Mouse (Mus musculus) spleen, adult 2 months (tissue): ENCODE measurements around the gene Agmo. TPM values are rescaled to one million over a fixed set of nuclear protein-coding genes. Genes with fewer than 3 reads are reported as not detected.

ENCODE experiments used
- DNase-seq, 2 experiments: peaks; one replicate each; pipeline versions ENCODE4 v3.0.0 to v3.0.0-alpha.2; 2012 to 2021; ENCODE audit warnings: low spot score in 2 of 2, low read depth in 1 of 2
- H3K27ac ChIP-seq: fragments of 200-500 bp; 2 replicates; pipeline ENCODE4 v1.5.1; 2012; ENCODE audit warnings: low read length, inconsistent platforms; ENCODE audit not compliant: insufficient read depth
- H3K27me3 ChIP-seq: fragments of 200-500 bp; 2 replicates; pipeline ENCODE4 v1.6.1; 2012; ENCODE audit warnings: mild to moderate bottlenecking, moderate library complexity, low read length, inconsistent platforms; ENCODE audit not compliant: control insufficient read depth, insufficient read depth
- H3K36me3 ChIP-seq: fragments of 200-500 bp; 2 replicates; pipeline ENCODE4 v1.6.1; 2012; ENCODE audit warnings: mild to moderate bottlenecking, low read length, inconsistent platforms; ENCODE audit not compliant: control insufficient read depth, insufficient read depth
- H3K4me1 ChIP-seq: fragments of 200-500 bp; 2 replicates; pipeline ENCODE4 v1.6.1; 2011; ENCODE audit warnings: inconsistent platforms; ENCODE audit not compliant: control insufficient read depth, insufficient read depth, insufficient read length
- H3K4me3 ChIP-seq: fragments of 200-500 bp; 2 replicates; pipeline ENCODE4 v1.5.1; 2011; ENCODE audit warnings: mild to moderate bottlenecking, inconsistent platforms; ENCODE audit not compliant: insufficient read depth, insufficient read length; ENCODE audit errors: extremely low read depth
- CTCF ChIP-seq: fragments of 200-500 bp; IDR thresholded peaks from 2 replicates; pipeline ENCODE4 v1.5.1; 2011; ENCODE audit warnings: mild to moderate bottlenecking, inconsistent platforms; ENCODE audit not compliant: insufficient read depth, insufficient read length, insufficient replicate concordance; ENCODE audit errors: extremely low read depth
- POLR2A ChIP-seq: fragments of 200-500 bp; IDR thresholded peaks from 2 replicates; pipeline ENCODE4 v1.6.1; 2011; ENCODE audit warnings: low read depth, low read length, inconsistent platforms
- WGBS: fragments of 180-500 bp; shearing (Covaris S2); methylation state at CpG from one replicate; pipeline ENCODE4 v1.1.7; 2018; 5-methylcytosine and 5-hydroxymethylcytosine counted together
- polyA plus RNA-seq: library from polyadenylated mRNA; depleted of rRNA; stranded (reverse); fragments of >200 nt; gene quantifications from 2 replicates; pipeline ENCODE4 v1.2.3, GENCODE M21; 2012; rRNA removed

The Agmo gene
- polyA plus RNA-seq = 0.32 and 0.42 TPM in 2 replicates

- 34% methylated on average over 4 of the region's 4 CpGs for WGBS
Observed at GRCm38 (mm10) chr12:37241566-37242021, at the start of gene Agmo. Gene Agmo, plus strand, starts transcription at chr12:37241641.

DNA sequence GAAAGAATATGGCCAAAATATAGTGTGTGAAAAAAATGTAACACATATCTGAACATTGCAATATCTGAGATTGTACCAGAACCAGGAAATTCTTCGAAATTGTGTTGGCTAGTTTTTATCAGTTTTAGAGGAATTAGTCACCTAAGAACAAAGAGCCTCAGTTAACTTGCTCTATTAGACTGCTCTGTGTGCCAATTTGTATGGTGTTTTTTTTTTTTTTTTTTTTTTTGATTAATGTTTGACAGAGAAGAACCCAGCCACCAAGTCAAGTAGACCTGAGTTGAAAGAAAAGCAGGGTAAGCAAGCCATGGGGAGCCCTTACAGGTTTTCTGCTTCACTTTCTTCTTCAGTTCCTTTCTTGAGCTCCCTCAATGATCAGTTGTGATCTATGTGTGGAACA lies 10.3 kb upstream of the Agmo start:
- no peak for DNase-seq
- H3K27me3 ChIP-seq = no peaks in the 10 kb centered on the region; the same call in 1 of the 2 replicates
- H3K4me3 ChIP-seq = no peak overlapping the region; the same call in 1 of the 2 replicates
- TF ChIP-seq POLR2A (no peak), CTCF (no peak)
- H3K36me3 ChIP-seq = no peaks in the 10 kb centered on the region
- H3K27ac ChIP-seq = no peak overlapping the region
- H3K4me1 ChIP-seq = no peaks in the 10 kb centered on the region
- 87% methylated on average over 1 of the region's 1 CpGs for WGBS

More at GRCm38 (mm10) chr12:37241566-37242021, at the start of gene Agmo:
- Histone ChIP-seq H3K36me3 (no peaks in the 10 kb centered on the region), H3K27ac (peak within 1 kb of the TSS; percentile 9; the same call in 1 of the 2 replicates), H3K4me1 (no peaks in the 10 kb centered on the region), H3K27me3 (no peaks in the 10 kb centered on the region), H3K4me3 (no peak within 1 kb of the TSS)
- DNase-seq = no peak
- TF ChIP-seq CTCF (no peak), POLR2A (no peak)

- H3K27ac ChIP-seq = peak overlapping the region; percentile 9; the same call in 1 of the 2 replicates
- TF ChIP-seq CTCF = no peak
- no peak for TF ChIP-seq POLR2A
- no peak overlapping the region for H3K4me3 ChIP-seq
- DNase-seq = no peak
- H3K36me3 ChIP-seq = no peaks in the 10 kb centered on the region
- WGBS = 71% methylated on average over 5 of the region's 5 CpGs
- no peaks in the 10 kb centered on the region for H3K27me3 ChIP-seq
- H3K4me1 ChIP-seq = no peaks in the 10 kb centered on the region
Observed at GRCm38 (mm10) chr12:37240975-37241565, 371 bp upstream of the Agmo start.

DNA sequence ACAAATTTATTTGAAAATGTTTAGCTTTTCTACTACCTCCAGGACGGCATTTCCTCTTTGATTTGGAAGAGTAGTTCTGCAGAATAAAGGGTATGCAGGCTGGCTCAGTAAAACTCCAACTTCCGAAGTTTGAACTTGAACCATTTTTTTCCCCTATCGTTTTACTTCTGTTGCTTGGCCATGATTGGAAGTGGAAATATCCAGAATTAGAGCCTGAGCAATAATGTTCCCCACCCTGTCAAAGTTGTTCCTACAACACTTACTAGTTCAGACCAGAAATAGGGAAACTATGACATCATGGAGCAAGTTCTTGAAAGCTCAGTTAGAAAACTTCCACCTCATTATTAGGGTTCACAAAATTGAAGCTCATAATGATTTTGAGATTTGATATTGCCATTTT lies 1.0 kb downstream of the Agmo start:
- no peak overlapping the region for H3K27ac ChIP-seq
- 81% methylated on average over 3 of the region's 3 CpGs for WGBS
- no peaks in the 10 kb centered on the region for H3K4me1 ChIP-seq
- no peak for DNase-seq
- H3K4me3 ChIP-seq = no peak overlapping the region
- no peak for TF ChIP-seq POLR2A
- TF ChIP-seq CTCF = no peak
- H3K36me3 ChIP-seq = no peaks in the 10 kb centered on the region
- no peaks in the 10 kb centered on the region for H3K27me3 ChIP-seq

DNA sequence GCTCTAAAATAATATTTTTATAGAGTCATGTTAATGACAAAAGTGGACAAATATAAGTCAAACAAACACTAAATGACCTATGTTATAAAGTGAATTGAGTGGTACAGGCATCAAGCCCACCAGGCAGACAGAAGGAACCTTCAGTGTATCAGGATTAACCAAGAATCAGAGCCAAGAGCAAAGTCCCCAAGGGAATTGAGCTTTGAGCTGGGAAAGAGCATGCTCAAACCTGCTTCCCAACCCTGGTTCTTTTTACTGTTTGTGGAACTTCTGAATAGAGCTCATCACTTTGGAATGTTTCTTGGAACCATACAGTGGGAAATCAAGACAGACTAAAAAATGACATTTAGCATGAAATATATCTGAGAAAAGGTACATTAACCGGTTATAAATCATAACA lies 3.4 kb downstream of the Agmo start:
- no peaks in the 10 kb centered on the region for H3K27me3 ChIP-seq
- H3K36me3 ChIP-seq = no peaks in the 10 kb centered on the region
- no peak overlapping the region for H3K4me3 ChIP-seq
- DNase-seq = no peak
- TF ChIP-seq CTCF = no peak
- no peak for TF ChIP-seq POLR2A
- H3K4me1 ChIP-seq = no peaks in the 10 kb centered on the region
- 93% methylated on average over 1 of the region's 1 CpGs for WGBS
- no peak overlapping the region for H3K27ac ChIP-seq

DNA sequence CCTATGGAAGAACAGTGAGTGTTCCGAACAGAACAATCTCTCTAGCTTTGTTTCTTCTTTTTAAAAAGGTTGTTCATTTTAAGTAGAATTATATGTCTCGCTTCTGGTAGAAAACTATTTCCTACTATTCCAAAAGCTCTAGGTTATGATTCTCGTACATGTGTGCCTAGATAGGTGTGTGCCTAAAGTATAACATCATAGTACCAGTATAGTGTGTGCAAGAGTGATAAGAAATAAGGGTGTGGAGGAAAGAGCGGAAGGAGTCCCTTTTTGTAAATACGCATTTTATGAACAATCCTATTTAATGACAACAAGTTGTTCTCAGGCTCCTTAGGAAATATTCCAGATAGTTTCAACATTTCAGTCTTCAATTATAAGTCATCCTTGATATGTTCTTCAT lies 10.2 kb downstream of the Agmo start:
- DNase-seq = no peak
- no peak for TF ChIP-seq POLR2A
- no peak for TF ChIP-seq CTCF
- WGBS = 87% methylated on average over 5 of the region's 5 CpGs
- Histone ChIP-seq H3K27me3 (no peaks in the 10 kb centered on the region), H3K36me3 (no peaks in the 10 kb centered on the region), H3K27ac (no peak overlapping the region), H3K4me1 (no peaks in the 10 kb centered on the region), H3K4me3 (no peak overlapping the region)

DNA sequence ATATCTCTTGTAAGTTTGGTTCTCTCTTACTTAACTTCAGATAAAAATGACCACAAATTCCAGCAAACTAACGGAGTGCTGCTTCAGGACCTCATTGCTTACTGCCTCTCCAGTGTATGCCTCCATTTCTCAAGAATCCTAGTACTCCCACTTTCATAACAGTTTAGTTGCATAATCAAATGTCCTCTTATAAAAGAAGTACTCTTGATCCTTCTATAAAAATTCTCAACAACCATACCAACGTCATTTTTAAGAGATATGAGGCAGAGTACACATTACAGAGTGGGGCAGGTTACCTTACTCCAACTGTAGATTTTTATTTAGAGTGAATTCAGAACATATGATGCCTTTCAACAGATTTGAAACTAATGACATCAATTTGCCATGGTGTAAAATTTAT lies 15.7 kb downstream of the Agmo start:
- no peaks in the 10 kb centered on the region for H3K36me3 ChIP-seq
- no peaks in the 10 kb centered on the region for H3K27me3 ChIP-seq
- TF ChIP-seq CTCF (no peak), POLR2A (no peak)
- no peaks in the 10 kb centered on the region for H3K4me1 ChIP-seq
- H3K4me3 ChIP-seq = no peak overlapping the region
- DNase-seq = no peak
- WGBS = 72% methylated on average over 2 of the region's 2 CpGs
- H3K27ac ChIP-seq = no peak overlapping the region
